Mouse (Mus musculus) lung, postnatal 14 days (tissue): Measurements from ENCODE around the gene Ccdc141.
"Not testable (repeated sequence)": the region's sequence is repeated elsewhere in the genome, so short reads cannot be mapped to it uniquely, and the experiment has no call there.

Experiments
- DNase-seq: peaks from one replicate; pipeline ENCODE4 v3.0.0; 2021

The Ccdc141 gene

DNA sequence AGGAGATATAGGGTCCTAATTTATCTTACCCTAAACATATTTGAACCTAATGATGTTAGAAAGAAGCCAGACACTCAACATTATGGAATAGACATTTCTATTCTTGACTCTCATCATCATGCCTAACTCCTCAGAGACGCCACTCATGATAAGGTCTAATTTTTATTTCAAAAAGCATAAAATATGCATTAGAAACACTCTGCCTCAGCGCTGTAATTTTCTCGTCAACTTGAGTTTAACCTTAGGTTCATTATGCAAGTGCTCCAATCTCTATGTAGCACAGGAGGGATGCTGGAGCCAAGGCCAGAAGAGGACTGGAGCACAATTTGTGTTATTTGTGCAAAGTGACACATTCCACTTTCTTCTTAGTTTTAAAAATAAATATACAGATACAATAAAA is 130.8 kb downstream of the Ccdc141 start:
- no peak for DNase-seq

- DNase-seq = peak; percentile 7
Measured at GRCm38 (mm10) chr2:77039281-77039680, 131.2 kb downstream of the Ccdc141 start.

DNA sequence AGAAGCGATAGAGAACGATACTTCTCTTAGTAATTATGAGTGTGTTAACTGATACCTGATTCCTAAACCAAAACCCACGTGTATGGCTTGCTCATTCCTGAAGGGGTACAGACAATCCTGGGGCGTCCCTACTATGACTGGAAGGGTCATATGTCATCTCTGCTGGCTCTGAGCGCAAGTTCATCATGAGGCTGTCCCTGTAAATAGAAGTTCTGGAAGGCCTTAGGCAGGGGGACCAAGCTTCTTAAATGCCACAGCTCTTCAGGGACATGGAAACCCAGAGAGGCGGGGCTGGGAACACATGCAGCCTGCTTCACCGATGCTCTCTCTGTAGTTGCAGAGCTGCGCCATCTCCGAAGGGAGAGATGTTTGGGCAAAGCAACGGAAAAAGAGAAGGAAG is 133.2 kb downstream of the Ccdc141 start:
- no peak for DNase-seq

DNA sequence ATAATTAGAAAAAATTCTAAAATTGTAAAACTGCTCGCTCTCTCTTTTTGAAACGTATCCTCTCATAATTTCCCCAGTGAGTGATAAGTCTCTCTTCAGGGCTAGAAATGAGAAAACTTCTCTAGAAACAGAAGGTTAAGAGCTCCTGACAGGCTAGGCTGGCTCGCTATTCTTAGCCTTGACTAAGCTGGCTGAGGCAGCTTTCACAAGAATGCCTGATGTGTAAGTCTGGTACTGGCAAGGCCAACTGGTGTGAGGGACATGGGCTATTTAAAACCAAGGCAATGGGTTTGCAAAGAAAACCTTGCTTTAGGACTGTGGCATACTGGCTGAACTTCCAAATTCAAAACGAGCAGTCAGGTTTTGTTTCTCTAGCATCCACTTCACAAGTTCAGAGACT is 136.3 kb downstream of the Ccdc141 start:
- no peak for DNase-seq

- no peak for DNase-seq
Measured at GRCm38 (mm10) chr2:77033322-77034060, 136.9 kb downstream of the Ccdc141 start.

DNA sequence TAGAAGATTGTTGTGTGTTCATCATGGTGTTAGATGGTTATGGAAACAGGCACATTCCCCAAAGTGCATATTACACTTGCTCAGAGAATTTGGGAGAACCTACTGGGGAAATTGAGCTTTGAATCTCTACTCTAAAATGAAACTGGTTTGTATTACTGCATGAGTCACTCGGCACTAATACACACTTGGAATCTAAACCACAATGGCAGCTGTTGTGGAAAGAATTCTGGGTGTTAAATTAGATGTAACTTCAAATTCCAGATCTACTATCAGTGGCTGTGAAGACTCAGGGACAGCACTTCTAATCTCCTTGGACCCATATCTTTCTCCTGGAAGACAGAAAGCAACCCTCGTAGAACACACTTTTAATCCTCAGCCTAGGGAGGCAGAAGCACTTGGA is 149.8 kb downstream of the Ccdc141 start:
- DNase-seq = no peak

DNA sequence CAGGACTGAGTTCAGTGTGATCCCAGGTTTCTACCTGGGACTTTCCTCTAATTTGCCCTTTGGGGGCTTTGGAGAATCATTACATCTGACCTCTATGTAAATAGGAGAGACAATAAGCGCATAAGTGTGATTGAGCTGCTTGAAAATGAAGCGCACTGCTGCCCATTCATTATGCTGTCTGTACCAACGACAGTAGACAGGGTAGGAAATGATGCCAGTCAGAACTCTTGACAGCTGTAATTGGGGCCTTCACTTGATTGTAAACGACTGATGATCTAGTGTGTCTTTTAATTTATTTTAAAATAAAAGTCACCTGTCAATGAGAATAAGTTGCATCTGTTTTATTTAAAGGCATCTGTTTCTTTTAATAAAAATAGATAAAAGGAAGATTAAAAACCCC is 152.7 kb downstream of the Ccdc141 start:
- DNase-seq = no peak

DNA sequence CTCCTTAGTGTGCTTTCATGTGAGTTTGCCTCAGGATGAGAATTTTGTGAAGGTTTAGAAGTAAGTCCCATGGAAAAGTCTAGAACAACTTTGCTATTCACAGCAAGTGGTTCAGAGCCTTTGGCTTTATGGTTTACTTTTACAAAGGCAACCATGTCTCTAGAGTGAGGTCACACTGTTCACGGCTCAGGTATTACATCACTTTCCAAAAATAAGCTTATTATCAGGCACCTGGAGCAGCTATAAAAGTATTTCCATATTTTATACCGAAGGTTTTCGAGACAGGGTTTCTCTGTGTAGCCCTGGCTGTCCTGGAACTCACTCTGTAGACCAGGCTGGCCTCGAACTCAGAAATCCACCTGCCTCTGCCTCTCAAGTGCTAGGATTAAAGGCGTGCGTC is 157.0 kb downstream of the Ccdc141 start:
- not testable (repeated sequence) for DNase-seq

- no peak for DNase-seq
Measured at GRCm38 (mm10) chr2:77011981-77012380, 158.5 kb downstream of the Ccdc141 start.

- DNase-seq = no peak
Measured at GRCm38 (mm10) chr2:77007015-77007414, 163.4 kb downstream of the Ccdc141 start.

DNA sequence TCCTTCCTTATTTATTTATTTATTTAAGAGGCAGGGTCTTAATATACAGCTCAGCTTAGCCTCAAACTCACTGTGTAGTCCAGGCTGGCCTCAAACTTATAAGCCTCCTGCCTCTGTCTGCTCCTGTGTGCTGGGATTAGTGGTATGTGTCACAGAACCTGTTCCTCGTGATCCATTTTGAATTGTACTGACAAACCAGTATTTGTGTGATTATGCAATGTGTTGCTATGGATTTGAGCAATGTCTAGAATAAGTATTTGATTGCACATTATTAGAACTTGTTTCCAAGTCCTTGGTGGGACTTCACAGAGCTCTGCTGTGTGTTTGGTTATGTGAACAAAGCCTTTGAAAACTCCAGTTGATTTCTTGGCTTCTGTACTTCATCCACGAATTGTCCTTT is 167.3 kb downstream of the Ccdc141 start:
- no peak for DNase-seq

DNA sequence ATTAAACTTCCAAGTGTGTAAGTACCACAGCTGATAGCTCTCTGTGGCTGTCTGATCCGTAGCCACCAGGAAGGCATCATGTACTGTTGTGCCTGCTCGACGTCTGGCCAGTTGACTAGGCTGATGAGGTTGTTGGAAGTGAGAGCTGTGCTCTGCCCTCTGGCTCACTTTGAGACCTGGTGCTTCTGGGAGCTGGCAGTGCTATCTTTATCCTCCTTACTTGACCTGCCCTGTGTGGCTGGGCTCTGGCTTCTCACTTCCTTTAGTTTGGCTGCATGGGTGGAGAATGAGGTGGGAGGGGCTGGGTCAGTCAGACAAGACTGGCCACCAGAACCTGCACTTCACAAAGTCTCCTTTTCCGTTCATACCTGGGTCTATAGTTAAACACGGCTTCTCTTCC is 172.1 kb downstream of the Ccdc141 start:
- DNase-seq = no peak

GRCm38 (mm10) chr2:76992493-76993201 is 177.8 kb downstream of the Ccdc141 start:
- no peak for DNase-seq

DNA sequence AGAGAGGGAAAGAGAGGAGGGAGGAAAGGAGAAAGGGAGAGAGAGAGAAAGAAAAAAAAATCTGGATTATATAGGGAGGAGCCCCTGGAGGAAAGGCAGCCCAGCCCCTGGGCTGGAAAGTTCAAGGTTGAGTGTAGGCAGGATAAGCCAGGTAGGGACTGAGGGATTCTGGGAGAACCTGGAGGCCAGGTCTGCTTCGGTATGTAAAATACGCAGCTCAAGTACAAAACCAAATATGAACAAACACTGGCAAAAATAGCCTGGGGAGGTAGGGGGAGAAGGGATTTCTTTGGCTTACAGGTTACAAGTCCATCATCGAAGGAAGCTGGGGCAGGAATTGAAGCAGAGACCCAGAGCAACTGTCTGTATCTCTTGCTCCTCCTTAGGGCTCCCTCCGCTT is 183.1 kb downstream of the Ccdc141 start:
- no peak for DNase-seq

- DNase-seq = no peak
Measured at GRCm38 (mm10) chr2:76984384-76984783, 186.1 kb downstream of the Ccdc141 start.

GRCm38 (mm10) chr2:76983601-76984000 is 186.8 kb downstream of the Ccdc141 start:
- DNase-seq = no peak

GRCm38 (mm10) chr2:76982391-76983145 is 187.9 kb downstream of the Ccdc141 start, which contains the start of gene Ttn:
TSS of gene Ttn (minus strand) at chr2:76982547.
- DNase-seq = no peak

DNA sequence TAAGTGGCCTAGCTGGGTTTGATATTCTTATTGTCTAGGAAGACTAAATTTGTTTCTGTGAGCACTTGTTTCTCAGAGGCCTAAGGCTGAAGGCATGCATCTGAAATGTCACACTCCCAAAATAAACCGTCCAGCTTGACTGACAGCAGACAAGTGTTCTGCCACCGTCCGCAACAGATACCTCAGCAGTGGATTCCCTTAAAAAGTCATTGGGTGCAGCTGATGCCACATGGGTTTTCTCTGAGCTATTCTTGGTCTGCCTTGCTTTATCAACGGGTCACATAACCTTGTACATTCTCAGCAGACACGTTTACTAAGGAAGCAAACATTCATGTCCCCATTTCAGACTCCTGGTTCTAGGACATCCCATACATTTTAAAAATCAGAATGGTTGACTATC is 188.7 kb downstream of the Ccdc141 start:
- DNase-seq = no peak

DNA sequence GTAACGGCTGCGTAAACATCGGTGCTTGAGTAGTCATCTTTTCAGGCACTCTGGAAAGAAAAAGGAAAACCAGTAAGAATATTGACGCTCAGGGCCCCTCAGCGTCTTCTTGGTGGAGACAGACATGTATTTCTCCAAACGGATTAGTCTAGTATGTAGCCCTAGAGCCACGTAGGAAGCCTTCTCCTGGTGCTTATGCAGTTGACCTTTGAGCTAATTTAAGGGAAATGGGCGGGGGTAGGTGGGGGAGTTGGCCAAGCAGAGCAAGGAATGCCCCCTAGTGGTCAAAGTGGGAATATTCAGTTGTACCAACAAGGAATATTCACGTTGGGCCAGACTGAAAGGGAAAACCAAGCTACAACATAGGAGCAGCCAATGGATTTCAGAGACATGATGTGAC is 190.3 kb downstream of the Ccdc141 start:
- DNase-seq = peak; percentile 56

DNA sequence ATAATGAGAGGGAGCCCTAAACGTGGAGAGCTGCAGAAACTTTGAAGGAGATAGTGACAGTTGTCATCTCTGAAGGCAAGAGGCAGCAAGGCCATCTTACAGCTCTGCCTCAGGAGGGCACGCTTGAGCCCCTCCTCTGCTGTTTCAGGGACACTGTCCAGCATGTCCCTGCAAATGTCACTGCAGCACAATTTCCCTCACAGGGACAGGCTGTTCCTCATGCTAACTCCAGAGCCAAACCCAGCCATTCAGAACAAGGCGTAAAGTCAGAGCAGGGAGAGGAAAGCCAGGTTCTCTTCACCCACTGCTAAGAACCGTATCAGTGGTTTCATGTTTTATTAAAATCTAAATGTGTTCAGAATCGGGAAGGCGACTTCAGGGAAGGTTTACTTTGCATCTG is 192.8 kb downstream of the Ccdc141 start:
- DNase-seq = no peak

- no peak for DNase-seq
Measured at GRCm38 (mm10) chr2:76972051-76972450, 198.4 kb downstream of the Ccdc141 start.

- DNase-seq = no peak
Measured at GRCm38 (mm10) chr2:76971069-76971468, 199.4 kb downstream of the Ccdc141 start.

DNA sequence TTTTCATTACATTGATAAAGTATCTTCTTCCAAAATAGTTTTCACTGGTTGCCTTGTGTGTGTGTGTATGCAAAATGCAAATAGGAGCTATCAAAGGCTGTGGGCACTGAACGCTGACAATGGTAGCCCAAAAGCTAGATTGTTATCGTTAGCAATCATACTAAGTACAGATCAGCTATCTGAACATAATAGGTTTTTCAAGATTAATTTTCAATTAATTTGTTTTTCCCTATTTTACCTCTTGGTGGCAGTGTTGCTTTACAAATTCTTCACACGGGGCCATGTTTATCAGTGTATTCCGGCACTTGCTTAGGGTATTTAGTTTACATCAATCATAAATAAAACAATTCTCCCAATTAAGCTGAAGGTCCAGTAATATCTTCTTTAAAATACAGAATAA is 199.8 kb downstream of the Ccdc141 start:
- DNase-seq = no peak

DNA sequence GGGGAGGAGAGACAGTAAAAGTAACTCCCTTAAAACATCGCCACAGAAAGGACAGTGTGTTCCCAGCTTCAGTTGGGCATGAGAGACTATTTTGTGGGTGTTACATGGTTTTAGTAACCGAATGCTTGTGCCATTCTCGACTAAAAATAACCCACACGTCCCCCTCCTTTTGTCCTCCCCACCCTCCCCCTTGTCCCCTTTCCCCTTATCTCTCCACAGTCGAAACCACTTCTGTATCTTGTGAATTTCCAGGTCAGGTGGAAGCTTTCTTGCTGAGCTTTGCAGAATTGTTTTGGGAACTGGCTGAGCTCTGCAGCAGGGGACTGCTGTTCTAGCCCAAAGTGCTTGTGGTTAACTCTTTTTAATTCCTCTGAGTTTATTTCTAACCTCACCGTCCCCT is 200.2 kb downstream of the Ccdc141 start:
- DNase-seq = no peak
